Mouse (Mus musculus) limb, embryonic 12.5 days (tissue): ENCODE results near the gene Pclo. TPM values are rescaled to one million over a fixed set of nuclear protein-coding genes. Genes with fewer than 3 reads are reported as not detected.
"Not testable (repeated sequence)": the region's sequence is repeated elsewhere in the genome, so short reads cannot be mapped to it uniquely, and the experiment has no call there.

Source experiments
- ATAC-seq: fragments of 200-750 bp; cut with Nextera tagmentation; 2 replicates; pipeline ENCODE4 v1.8.0; 2017; ENCODE audit warnings: low read depth, moderate TSS enrichment; ENCODE audit not compliant: insufficient number of reproducible peaks, insufficient read depth, low FRiP score, low TSS enrichment
- H3K27ac ChIP-seq: fragments of 300-500 bp; sonication (generic); 2 replicates; pipeline ENCODE4 v1.5.1; 2016; ENCODE audit warnings: mild to moderate bottlenecking, moderate library complexity
- H3K27me3 ChIP-seq: fragments of 300-500 bp; sonication (generic); 2 replicates; pipeline ENCODE4 v1.6.1; 2016; ENCODE audit warnings: mild to moderate bottlenecking, moderate library complexity
- H3K36me3 ChIP-seq: fragments of 300-500 bp; sonication (generic); 2 replicates; pipeline ENCODE4 v1.6.1; 2016; ENCODE audit warnings: mild to moderate bottlenecking, moderate library complexity
- H3K4me1 ChIP-seq: fragments of 300-500 bp; sonication (generic); replicated peaks from 2 replicates; pipeline ENCODE4 v1.6.1; 2016
- H3K4me2 ChIP-seq: fragments of 300-500 bp; sonication (generic); 2 replicates; pipeline ENCODE4 v1.6.1; 2016; ENCODE audit warnings: mild to moderate bottlenecking, moderate library complexity
- H3K4me3 ChIP-seq: fragments of 300-500 bp; sonication (generic); replicated peaks from 2 replicates; pipeline ENCODE4 v1.5.1; 2016; ENCODE audit warnings: mild to moderate bottlenecking
- H3K9ac ChIP-seq: fragments of 300-500 bp; sonication (generic); replicated peaks from 2 replicates; pipeline ENCODE4 v1.6.1; 2016; ENCODE audit warnings: mild to moderate bottlenecking, moderate library complexity
- H3K9me3 ChIP-seq: fragments of 300-500 bp; sonication (generic); 2 replicates; pipeline ENCODE4 v1.6.1; 2016; ENCODE audit warnings: mild to moderate bottlenecking, moderate library complexity
- WGBS: fragments of 180-500 bp; shearing (Covaris S2); methylation state at CpG from one replicate; pipeline ENCODE4 v1.1.7; 2016; 5-methylcytosine and 5-hydroxymethylcytosine counted together
- polyA plus RNA-seq: library from polyadenylated mRNA; unstranded; fragments of >200 nt; fragmentation: Nextera tagmentation; extraction: Ambion mirVana; gene quantifications from 2 replicates; pipeline ENCODE4 v1.2.1, GENCODE M21; 2016

The Pclo gene
- 0.16 and 0.23 TPM in 2 replicates for polyA plus RNA-seq

DNA sequence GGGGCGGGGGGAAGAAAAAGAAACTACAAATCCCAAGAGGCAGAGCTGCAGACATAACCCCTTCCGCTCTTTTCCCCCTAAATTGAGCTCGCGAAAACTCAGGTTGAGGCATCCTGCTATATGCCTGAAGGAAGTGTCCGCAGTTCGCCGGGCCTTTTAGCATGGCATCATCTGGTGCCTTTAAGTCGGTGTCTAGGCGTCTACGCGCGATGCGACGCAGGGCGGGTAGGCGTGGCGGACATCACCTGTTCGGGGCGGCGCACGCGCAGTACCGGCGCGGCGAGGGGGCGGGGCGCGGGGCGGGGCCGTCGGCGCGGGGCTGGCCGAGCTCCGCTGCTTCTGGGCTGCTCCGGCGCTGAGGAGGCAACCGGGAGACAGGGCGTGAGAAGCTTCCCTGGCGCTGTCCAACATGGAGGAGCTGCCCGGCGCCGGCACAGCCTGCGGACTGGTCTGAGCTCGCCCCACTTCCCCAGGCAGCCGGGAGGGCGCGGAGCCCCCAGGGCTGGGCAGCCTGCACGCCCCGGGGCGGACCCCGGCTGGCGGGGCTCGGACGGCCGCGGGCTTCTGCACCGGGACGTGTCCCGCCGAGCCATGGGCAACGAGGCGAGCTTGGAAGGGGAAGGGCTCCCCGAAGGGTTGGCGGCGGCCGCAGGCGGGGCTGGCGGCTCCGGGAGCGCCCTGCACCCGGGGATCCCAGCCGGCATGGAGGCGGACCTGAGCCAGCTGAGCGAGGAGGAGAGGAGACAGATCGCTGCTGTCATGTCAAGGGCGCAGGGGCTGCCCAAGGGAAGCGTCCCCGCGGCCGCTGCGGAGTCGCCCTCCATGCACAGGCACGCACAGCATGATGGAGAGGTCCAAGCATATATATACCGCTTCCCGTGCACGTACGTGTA is at the start of gene Pclo:
TSS of gene Pclo (plus strand) at position 288 of the 893 bp plus-strand sequence.
- Histone ChIP-seq H3K4me1 (0 out of 2 replicates have a peak, but pooled peaks cover 5% of the 10 kb centered on the region), H3K27ac (peak within 1 kb of the TSS; percentile 56), H3K4me2 (peak within 1 kb of the TSS; percentile 87), H3K4me3 (peak within 1 kb of the TSS; percentile 71), H3K36me3 (no peaks in the 10 kb centered on the region), H3K9me3 (no peaks in the 10 kb centered on the region), H3K27me3 (0 out of 2 replicates have a peak, but pooled peaks cover 9% of the 10 kb centered on the region), H3K9ac (peak within 1 kb of the TSS; percentile 60)
- WGBS: under 1% methylated on average over 89 of the region's 89 CpGs
- ATAC-seq: peak; percentile 99

GRCm38 (mm10) chr5:14494431-14494830 is 20.3 kb upstream of the Pclo start:
- not testable (repeated sequence) for H3K36me3 ChIP-seq, H3K27me3 ChIP-seq, ATAC-seq, H3K27ac ChIP-seq, H3K4me3 ChIP-seq, H3K4me2 ChIP-seq, H3K9ac ChIP-seq, H3K4me1 ChIP-seq, H3K9me3 ChIP-seq
- 61% methylated on average over 2 of the region's 2 CpGs for WGBS

- no peak overlapping the region for H3K9ac ChIP-seq
- no peak overlapping the region for H3K4me2 ChIP-seq
- H3K36me3 ChIP-seq: no peaks in the 10 kb centered on the region
- no peak for ATAC-seq
- no peaks in the 10 kb centered on the region for H3K9me3 ChIP-seq
- 83% methylated on average over 1 of the region's 1 CpGs for WGBS
- H3K4me1 ChIP-seq: no peaks in the 10 kb centered on the region
- no peak overlapping the region for H3K4me3 ChIP-seq
- no peaks in the 10 kb centered on the region for H3K27me3 ChIP-seq
- no peak overlapping the region for H3K27ac ChIP-seq
Observed at GRCm38 (mm10) chr5:14508522-14508921, 6.2 kb upstream of the Pclo start.

DNA sequence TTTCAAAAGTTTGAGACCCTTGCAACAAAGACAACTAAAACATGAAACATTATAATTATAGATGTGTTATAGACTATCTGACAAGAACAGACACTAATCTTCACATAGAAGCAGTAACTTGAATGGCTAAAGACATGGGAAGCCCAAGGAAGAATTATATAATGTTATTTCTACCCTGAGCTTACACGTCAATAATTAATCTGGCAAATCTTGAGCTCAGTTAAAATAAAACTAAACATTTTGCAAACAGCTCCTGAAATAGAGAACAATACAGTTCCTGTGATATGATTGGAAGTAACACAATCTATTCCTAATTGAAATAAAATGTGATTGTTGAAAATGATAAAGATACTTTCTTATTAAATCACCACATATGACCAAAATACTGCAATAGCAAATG is 5.1 kb upstream of the Pclo start:
- no peak overlapping the region for H3K9ac ChIP-seq
- WGBS: 82% methylated on average over 1 of the region's 1 CpGs
- no peaks in the 10 kb centered on the region for H3K27me3 ChIP-seq
- no peak overlapping the region for H3K4me3 ChIP-seq
- no peaks in the 10 kb centered on the region for H3K9me3 ChIP-seq
- no peaks in the 10 kb centered on the region for H3K4me1 ChIP-seq
- no peak overlapping the region for H3K4me2 ChIP-seq
- H3K36me3 ChIP-seq: no peaks in the 10 kb centered on the region
- ATAC-seq: no peak
- no peak overlapping the region for H3K27ac ChIP-seq

- no peak overlapping the region for H3K27ac ChIP-seq
- H3K9ac ChIP-seq: no peak overlapping the region
- no peak for ATAC-seq
- H3K4me3 ChIP-seq: no peak overlapping the region
- H3K4me1 ChIP-seq: 0 out of 2 replicates have a peak, but pooled peaks cover 5% of the 10 kb centered on the region
- 71% methylated on average over 4 of the region's 4 CpGs for WGBS
- H3K27me3 ChIP-seq: 0 out of 2 replicates have a peak, but pooled peaks cover 9% of the 10 kb centered on the region
- no peaks in the 10 kb centered on the region for H3K36me3 ChIP-seq
- H3K9me3 ChIP-seq: no peaks in the 10 kb centered on the region
- no peak overlapping the region for H3K4me2 ChIP-seq
Observed at GRCm38 (mm10) chr5:14518131-14518832, 3.6 kb downstream of the Pclo start.

DNA sequence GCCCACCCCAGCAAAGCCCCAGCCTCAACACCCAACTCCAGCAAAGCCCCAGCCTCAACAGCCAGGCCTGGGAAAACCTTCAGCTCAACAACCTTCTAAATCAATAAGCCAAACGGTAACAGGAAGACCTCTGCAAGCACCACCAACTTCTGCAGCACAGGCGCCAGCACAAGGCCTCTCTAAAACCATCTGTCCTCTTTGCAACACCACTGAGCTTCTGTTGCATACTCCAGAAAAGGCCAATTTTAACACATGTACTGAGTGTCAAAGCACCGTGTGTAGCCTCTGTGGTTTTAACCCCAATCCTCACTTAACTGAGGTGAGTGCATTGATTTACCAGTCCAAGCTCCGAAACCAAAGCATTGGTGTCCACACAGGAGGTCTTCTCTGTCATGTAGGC is 7.3 kb downstream of the Pclo start:
- H3K27ac ChIP-seq: no peak overlapping the region
- 81% methylated on average over 4 of the region's 4 CpGs for WGBS
- no peak for ATAC-seq
- H3K9me3 ChIP-seq: no peaks in the 10 kb centered on the region
- H3K9ac ChIP-seq: no peak overlapping the region
- H3K4me3 ChIP-seq: no peak overlapping the region
- no peaks in the 10 kb centered on the region for H3K4me1 ChIP-seq
- no peaks in the 10 kb centered on the region for H3K36me3 ChIP-seq
- no peak overlapping the region for H3K4me2 ChIP-seq
- no peaks in the 10 kb centered on the region for H3K27me3 ChIP-seq

- Histone ChIP-seq H3K27me3 (no peaks in the 10 kb centered on the region), H3K4me2 (no peak overlapping the region), H3K4me1 (no peaks in the 10 kb centered on the region)
Observed at GRCm38 (mm10) chr5:14526038-14526437, 11.3 kb downstream of the Pclo start.

GRCm38 (mm10) chr5:14527796-14528195 is 13.1 kb downstream of the Pclo start:
- Histone ChIP-seq H3K27ac (no peak overlapping the region), H3K4me3 (no peak overlapping the region), H3K27me3 (no peaks in the 10 kb centered on the region), H3K4me1 (no peaks in the 10 kb centered on the region), H3K4me2 (no peak overlapping the region), H3K9ac (no peak overlapping the region), H3K36me3 (no peaks in the 10 kb centered on the region), H3K9me3 (no peaks in the 10 kb centered on the region)
- WGBS: 62% methylated on average over 1 of the region's 1 CpGs
- ATAC-seq: no peak

More at GRCm38 (mm10) chr5:14526038-14526437, 11.3 kb downstream of the Pclo start:
- Histone ChIP-seq H3K4me3 (no peak overlapping the region), H3K27ac (no peak overlapping the region), H3K9ac (no peak overlapping the region), H3K36me3 (no peaks in the 10 kb centered on the region), H3K9me3 (no peaks in the 10 kb centered on the region)
- ATAC-seq: no peak

DNA sequence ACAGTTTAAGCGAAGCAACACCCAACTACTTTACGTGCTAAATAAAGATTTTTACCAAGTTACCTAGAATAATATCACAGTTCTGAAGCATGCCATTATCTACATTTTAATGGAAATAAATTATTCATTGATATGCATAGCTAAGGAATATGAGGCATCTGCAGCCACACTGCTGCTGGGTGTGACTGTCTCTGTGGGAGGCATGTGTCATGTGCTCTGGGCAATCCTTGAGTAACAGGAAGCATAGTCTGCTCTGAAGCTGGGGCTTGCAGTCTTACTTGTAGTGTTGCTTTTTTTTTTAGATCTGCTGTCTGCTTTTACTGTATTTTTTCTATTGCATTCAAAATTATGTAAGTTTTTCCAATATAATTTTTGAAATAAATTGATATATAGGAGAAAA is 17.2 kb downstream of the Pclo start:
- ATAC-seq: no peak
- no peak overlapping the region for H3K27ac ChIP-seq
- 90% methylated on average over 2 of the region's 2 CpGs for WGBS

DNA sequence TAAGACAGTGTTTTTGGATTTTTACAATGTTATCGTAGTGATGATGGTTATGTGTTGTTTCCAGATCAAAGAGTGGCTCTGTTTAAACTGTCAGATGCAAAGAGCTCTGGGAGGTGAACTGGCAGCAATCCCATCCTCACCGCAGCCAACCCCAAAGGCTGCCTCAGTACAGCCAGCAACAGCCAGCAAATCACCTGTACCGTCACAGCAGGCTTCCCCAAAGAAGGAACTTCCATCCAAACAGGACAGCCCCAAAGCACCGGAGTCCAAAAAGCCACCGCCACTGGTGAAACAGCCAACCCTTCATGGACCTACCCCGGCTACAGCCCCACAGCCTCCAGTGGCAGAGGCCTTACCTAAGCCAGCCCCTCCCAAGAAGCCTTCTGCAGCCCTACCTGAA is 24.6 kb downstream of the Pclo start:
- no peak for ATAC-seq
- WGBS: 67% methylated on average over 6 of the region's 6 CpGs

More for the DNA sequence above, 17.2 kb downstream of the Pclo start:
- no peaks in the 10 kb centered on the region for H3K9me3 ChIP-seq
- H3K4me2 ChIP-seq: no peak overlapping the region
- H3K4me1 ChIP-seq: no peaks in the 10 kb centered on the region
- no peak overlapping the region for H3K9ac ChIP-seq
- H3K27me3 ChIP-seq: no peaks in the 10 kb centered on the region
- no peaks in the 10 kb centered on the region for H3K36me3 ChIP-seq
- H3K4me3 ChIP-seq: no peak overlapping the region

GRCm38 (mm10) chr5:14539961-14540627 is 25.4 kb downstream of the Pclo start:
- H3K9ac ChIP-seq: no peak overlapping the region
- H3K4me1 ChIP-seq: no peaks in the 10 kb centered on the region
- no peaks in the 10 kb centered on the region for H3K9me3 ChIP-seq
- H3K4me2 ChIP-seq: no peak overlapping the region
- H3K4me3 ChIP-seq: no peak overlapping the region
- WGBS: 70% methylated on average over 13 of the region's 13 CpGs
- ATAC-seq: no peak
- no peak overlapping the region for H3K27ac ChIP-seq
- no peaks in the 10 kb centered on the region for H3K27me3 ChIP-seq
- H3K36me3 ChIP-seq: no peaks in the 10 kb centered on the region

More for the DNA sequence above, 24.6 kb downstream of the Pclo start:
- Histone ChIP-seq H3K36me3 (no peaks in the 10 kb centered on the region), H3K4me3 (no peak overlapping the region), H3K4me2 (no peak overlapping the region), H3K27me3 (no peaks in the 10 kb centered on the region), H3K9ac (no peak overlapping the region), H3K9me3 (no peaks in the 10 kb centered on the region), H3K4me1 (no peaks in the 10 kb centered on the region), H3K27ac (no peak overlapping the region)
